Mouse (Mus musculus): ENCODE measurements around the gene Rnf10.
"Not testable (repeated sequence)": the region's sequence is repeated elsewhere in the genome, so short reads cannot be mapped to it uniquely, and the experiment has no call there.

Gene Rnf10

GRCm38 (mm10) chr5:115272812-115273548, at the start of gene Rnf10:
TSS of gene Rnf10 (minus strand) at chr5:115272898.
- DNase-seq (ENCODE audit: low spot score) = peak; percentile 98

GRCm38 (mm10) chr5:115319004-115319940, 46.6 kb upstream of the Rnf10 start:
- peak; percentile 62 for DNase-seq (ENCODE audit: low spot score)

GRCm38 (mm10) chr5:115317645-115318328, 45.1 kb upstream of the Rnf10 start:
- DNase-seq (ENCODE audit: low spot score) = no peak

- DNase-seq (ENCODE audit: low spot score) = no peak
These were observed 44.4 kb upstream of the Rnf10 start for GRCm38 (mm10) chr5:115316968-115317644.

- DNase-seq (ENCODE audit: low spot score) = no peak
These were observed 40.9 kb upstream of the Rnf10 start for GRCm38 (mm10) chr5:115313668-115313943.

- DNase-seq (ENCODE audit: low spot score) = no peak
These were observed 40.3 kb upstream of the Rnf10 start for GRCm38 (mm10) chr5:115312816-115313667.

GRCm38 (mm10) chr5:115312354-115312753, 39.7 kb upstream of the Rnf10 start:
- no peak for DNase-seq (ENCODE audit: low spot score)

GRCm38 (mm10) chr5:115302190-115302589, 29.5 kb upstream of the Rnf10 start:
- not testable (repeated sequence) for DNase-seq (ENCODE audit: low spot score)

- no peak for DNase-seq (ENCODE audit: low spot score)
These were observed 28.9 kb upstream of the Rnf10 start for GRCm38 (mm10) chr5:115301615-115302014.

- DNase-seq (ENCODE audit: low spot score) = peak; percentile 99
These were observed 28.3 kb upstream of the Rnf10 start, which contains the start of gene Dynll1 for GRCm38 (mm10) chr5:115300792-115301614. TSS of gene Dynll1 (minus strand) at chr5:115300999.

GRCm38 (mm10) chr5:115300035-115300744, 27.5 kb upstream of the Rnf10 start:
- no peak for DNase-seq (ENCODE audit: low spot score)

- DNase-seq (ENCODE audit: low spot score) = no peak
These were observed 23.6 kb upstream of the Rnf10 start for GRCm38 (mm10) chr5:115296347-115296746.

GRCm38 (mm10) chr5:115294173-115294572, 21.5 kb upstream of the Rnf10 start:
- no peak for DNase-seq (ENCODE audit: low spot score)

GRCm38 (mm10) chr5:115284735-115285134, 12.0 kb upstream of the Rnf10 start:
- DNase-seq (ENCODE audit: low spot score) = no peak

GRCm38 (mm10) chr5:115280050-115280687, 7.5 kb upstream of the Rnf10 start:
- DNase-seq (ENCODE audit: low spot score) = no peak

GRCm38 (mm10) chr5:115279226-115280049, 6.7 kb upstream of the Rnf10 start, which contains the start of gene Coq5:
TSS of gene Coq5 (plus strand) at chr5:115279666.
- DNase-seq (ENCODE audit: low spot score) = peak; percentile 81

GRCm38 (mm10) chr5:115278785-115279184, 6.1 kb upstream of the Rnf10 start:
- DNase-seq (ENCODE audit: low spot score) = no peak

GRCm38 (mm10) chr5:115278053-115278452, 5.4 kb upstream of the Rnf10 start:
- no peak for DNase-seq (ENCODE audit: low spot score)

Measured in c-Kit-positive CD71-positive TER-119-positive erythroid progenitor cells, embryonic 14.5 days (primary cell).